Mouse (Mus musculus) limb, embryonic 14.5 days (tissue): ENCODE data around the gene Tns1. TPM values are rescaled to one million over a fixed set of nuclear protein-coding genes. Genes with fewer than 3 reads are reported as not detected.
A peak's percentile ranks its signal among the peaks of the same experiment; 100 is the strongest.

Experiments
- ATAC-seq: fragments of 200-750 bp; cut with Nextera tagmentation; 2 replicates; pipeline ENCODE4 v1.8.0; 2017; ENCODE audit warnings: low read depth, moderate number of reproducible peaks, moderate TSS enrichment; ENCODE audit not compliant: low FRiP score
- DNase-seq: peaks from one replicate; pipeline ENCODE4 v3.0.0-alpha.2; 2015; ENCODE audit warnings: low spot score
- H3K27ac ChIP-seq: fragments of 300-500 bp; sonication (generic); replicated peaks from 2 replicates; pipeline ENCODE4 v1.5.1; 2014; ENCODE audit warnings: low read depth, mild to moderate bottlenecking, low read length, moderate library complexity, mixed read lengths
- H3K27me3 ChIP-seq: fragments of 300-500 bp; sonication (generic); 2 replicates; pipeline ENCODE4 v1.6.1; 2014; ENCODE audit warnings: low read length, mixed read lengths; ENCODE audit not compliant: control insufficient read depth, insufficient read depth
- H3K36me3 ChIP-seq: fragments of 300-500 bp; sonication (generic); 2 replicates; pipeline ENCODE4 v1.6.1; 2014; ENCODE audit warnings: mild to moderate bottlenecking, low read length, moderate library complexity, mixed read lengths; ENCODE audit not compliant: control insufficient read depth, insufficient read depth
- H3K4me1 ChIP-seq: fragments of 300-500 bp; sonication (generic); 2 replicates; pipeline ENCODE4 v1.6.1; 2014; ENCODE audit warnings: antibody characterized with exemption, low read length, mixed read lengths; ENCODE audit not compliant: control insufficient read depth, insufficient read depth
- H3K4me2 ChIP-seq: fragments of 300-500 bp; sonication (generic); replicated peaks from 2 replicates; pipeline ENCODE4 v1.6.1; 2014; ENCODE audit warnings: low read depth, mild to moderate bottlenecking, low read length, moderate library complexity; ENCODE audit not compliant: severe bottlenecking
- H3K4me3 ChIP-seq: fragments of 300-500 bp; sonication (generic); replicated peaks from 2 replicates; pipeline ENCODE4 v1.5.1; 2014; ENCODE audit warnings: low read length
- H3K9ac ChIP-seq: fragments of 300-500 bp; sonication (generic); 2 replicates; pipeline ENCODE4 v1.6.1; 2014; ENCODE audit warnings: mild to moderate bottlenecking, low read depth, low read length, moderate library complexity; ENCODE audit not compliant: severe bottlenecking
- H3K9me3 ChIP-seq: fragments of 300-500 bp; sonication (generic); 2 replicates; pipeline ENCODE4 v1.6.1; 2016; ENCODE audit warnings: low read length; ENCODE audit not compliant: control insufficient read depth
- POLR2A ChIP-seq: fragments of 200-500 bp; IDR thresholded peaks from 2 replicates; pipeline ENCODE4 v1.8.0; 2012; ENCODE audit warnings: inconsistent platforms, mild to moderate bottlenecking, moderate library complexity, borderline replicate concordance; ENCODE audit not compliant: insufficient read depth, insufficient read length; ENCODE audit errors: extremely low read depth
- WGBS: fragments of 180-500 bp; shearing (Covaris S2); extraction: QIAGEN DNeasy Blood & Tissue Kit; methylation state at CpG from one replicate; pipeline ENCODE4 v1.1.7; 2014; 5-methylcytosine and 5-hydroxymethylcytosine counted together
- polyA plus RNA-seq, 2 experiments: library from polyadenylated mRNA; depleted of rRNA in 1 of 2; stranded (reverse) in 1 of 2; unstranded in 1 of 2; fragments of >200 nt; fragmentation: Nextera tagmentation in 1 of 2; extraction: Ambion mirVana in 1 of 2; gene quantifications; 2 replicates each; pipeline versions ENCODE4 v1.2.1 to v1.2.3; 2012 to 2014

Gene Tns1
- polyA plus RNA-seq, 2 experiments: 38.0 to 51.3 TPM

GRCm38 (mm10) chr1:74025651-74026226 is 98.5 kb downstream of the Tns1 start:
- Histone ChIP-seq H3K4me3 (no peak overlapping the region), H3K27me3 (no peaks in the 10 kb centered on the region), H3K36me3 (no peaks in the 10 kb centered on the region; the same call in 1 of the 2 replicates), H3K9ac (no peak overlapping the region), H3K4me2 (no peak overlapping the region), H3K9me3 (no peaks in the 10 kb centered on the region), H3K27ac (no peak overlapping the region), H3K4me1 (peaks cover 64% of the 10 kb centered on the region)
- no peak for DNase-seq
- ATAC-seq: no peak
- WGBS: 23% methylated on average over 4 of the region's 4 CpGs
- no peak for TF ChIP-seq POLR2A

GRCm38 (mm10) chr1:74025227-74025626 is 99.0 kb downstream of the Tns1 start:
- DNase-seq (no peak), ATAC-seq (no peak)
- 29% methylated on average over 6 of the region's 6 CpGs for WGBS
- Histone ChIP-seq H3K4me2 (no peak overlapping the region), H3K27me3 (no peaks in the 10 kb centered on the region), H3K9ac (no peak overlapping the region; the same call in 1 of the 2 replicates), H3K4me1 (peaks cover 59% of the 10 kb centered on the region), H3K36me3 (no peaks in the 10 kb centered on the region; the same call in 1 of the 2 replicates), H3K27ac (no peak overlapping the region; the same call in 1 of the 2 replicates), H3K4me3 (no peak overlapping the region), H3K9me3 (no peaks in the 10 kb centered on the region)
- TF ChIP-seq POLR2A: no peak

GRCm38 (mm10) chr1:74024452-74025190 is 99.6 kb downstream of the Tns1 start:
- H3K27ac ChIP-seq: 0 out of 2 replicates have a peak overlapping the region, but pooled peaks have one; percentile 33
- H3K9ac ChIP-seq: no peak overlapping the region; the same call in 1 of the 2 replicates
- H3K4me3 ChIP-seq: no peak overlapping the region
- no peak for TF ChIP-seq POLR2A
- ATAC-seq (no peak), DNase-seq (no peak)
- H3K4me2 ChIP-seq: no peak overlapping the region
- H3K27me3 ChIP-seq: no peaks in the 10 kb centered on the region
- H3K4me1 ChIP-seq: peaks cover 53% of the 10 kb centered on the region
- no peaks in the 10 kb centered on the region; the same call in 1 of the 2 replicates for H3K36me3 ChIP-seq
- 40% methylated on average over 10 of the region's 10 CpGs for WGBS
- no peaks in the 10 kb centered on the region for H3K9me3 ChIP-seq

- no peak overlapping the region for H3K9ac ChIP-seq
- H3K27me3 ChIP-seq: no peaks in the 10 kb centered on the region
- no peaks in the 10 kb centered on the region; the same call in 1 of the 2 replicates for H3K36me3 ChIP-seq
- 84% methylated on average over 3 of the region's 3 CpGs for WGBS
- no peaks in the 10 kb centered on the region for H3K9me3 ChIP-seq
- no peak overlapping the region for H3K4me2 ChIP-seq
- no peak for ATAC-seq
- H3K27ac ChIP-seq: no peak overlapping the region
- no peak overlapping the region for H3K4me3 ChIP-seq
- H3K4me1 ChIP-seq: peaks cover 38% of the 10 kb centered on the region
- TF ChIP-seq POLR2A: no peak
- DNase-seq: no peak
Measured at GRCm38 (mm10) chr1:74022998-74023397, 101.3 kb downstream of the Tns1 start.

- no peaks in the 10 kb centered on the region; the same call in 1 of the 2 replicates for H3K36me3 ChIP-seq
- WGBS: 72% methylated on average over 5 of the region's 5 CpGs
- ATAC-seq: no peak
Measured at GRCm38 (mm10) chr1:74022536-74022935, 101.7 kb downstream of the Tns1 start.

More at GRCm38 (mm10) chr1:74022536-74022935, 101.7 kb downstream of the Tns1 start:
- Histone ChIP-seq H3K9me3 (no peaks in the 10 kb centered on the region), H3K4me1 (peaks cover 37% of the 10 kb centered on the region), H3K27ac (no peak overlapping the region), H3K4me2 (no peak overlapping the region), H3K4me3 (no peak overlapping the region), H3K27me3 (no peaks in the 10 kb centered on the region), H3K9ac (no peak overlapping the region)
- DNase-seq: no peak
- no peak for TF ChIP-seq POLR2A
